In the genomic region with DNA sequence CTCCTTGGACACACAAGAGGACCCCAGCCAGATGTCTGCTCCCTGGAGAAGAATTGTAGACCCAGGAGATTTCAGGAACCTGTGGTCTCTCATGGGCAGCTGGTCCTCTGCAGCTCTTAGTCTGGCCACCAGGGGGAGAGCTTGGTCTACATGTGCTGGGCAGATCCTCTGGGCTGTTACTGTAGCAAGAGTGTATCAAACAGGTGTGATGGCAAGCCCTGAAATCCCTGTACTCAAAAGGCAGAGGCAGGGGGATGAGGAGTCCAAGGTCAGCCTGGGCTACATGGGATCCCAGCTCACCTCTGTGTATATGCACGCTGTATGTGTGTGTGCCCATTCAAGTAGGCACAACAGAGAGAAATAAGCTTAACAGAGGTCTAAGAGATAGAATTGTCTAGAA, we compare ENCODE assay signal across 8 mouse cellular contexts. TPM values are rescaled to one million over a fixed set of nuclear protein-coding genes. Genes with fewer than 3 reads are reported as not detected.
DNase-seq lines count a peak whose midpoint lies in the region; ATAC-seq and TF ChIP-seq lines count a peak whose summit lies in the region.

No protein-coding gene starts in this region.

- H3K4me2 ChIP-seq in neural tube, embryonic 15.5 days: no peak overlapping the region
- no peak overlapping the region for H3K4me2 ChIP-seq in kidney, embryonic 14.5 days (replicated peaks; ENCODE audit: low read depth, low read length)
- no peak overlapping the region for H3K4me2 ChIP-seq in limb, embryonic 14.5 days (replicated peaks; ENCODE audit: low read depth, low read length, severe bottlenecking)
- H3K4me2 ChIP-seq in neural tube, embryonic 11.5 days (ENCODE audit: low read depth): no peak overlapping the region

- no peak overlapping the region for H3K4me3 ChIP-seq in neural tube, embryonic 15.5 days (replicated peaks)
- no peak overlapping the region for H3K4me3 ChIP-seq in embryonic facial prominence, embryonic 10.5 days
- no peak overlapping the region for H3K4me3 ChIP-seq in kidney, embryonic 14.5 days (ENCODE audit: low read length)
- no peak overlapping the region for H3K4me3 ChIP-seq in limb, embryonic 14.5 days (replicated peaks; ENCODE audit: low read length)
- no peak overlapping the region for H3K4me3 ChIP-seq in neural tube, embryonic 11.5 days (ENCODE audit: low read depth, low read length)

- WGBS in neural tube, embryonic 15.5 days: 55% methylated on average over 1 of the region's 1 CpGs
- WGBS in embryonic facial prominence, embryonic 10.5 days: 69% methylated on average over 1 of the region's 1 CpGs
- WGBS in kidney, embryonic 14.5 days: 84% methylated on average over 1 of the region's 1 CpGs
- WGBS in limb, embryonic 14.5 days: 72% methylated on average over 1 of the region's 1 CpGs
- 64% methylated on average over 1 of the region's 1 CpGs for WGBS in neural tube, embryonic 11.5 days

- no peak for ATAC-seq in neural tube, embryonic 15.5 days (ENCODE audit: low FRiP score)
- 0 out of 2 replicates have a peak, but pooled peaks have one; percentile 41 for ATAC-seq in kidney, embryonic 14.5 days (ENCODE audit: low FRiP score, low TSS enrichment)
- peak; percentile 62; the same call in 1 of the 2 replicates for ATAC-seq in limb, embryonic 14.5 days (ENCODE audit: low FRiP score, low read depth)
- no peak for ATAC-seq in neural tube, embryonic 11.5 days (ENCODE audit: insufficient read depth, low FRiP score, low TSS enrichment)

- 0 out of 2 replicates have a peak, but pooled peaks have one; percentile 17 for TF ChIP-seq POLR2A in limb, embryonic 14.5 days (IDR thresholded peaks at IDR 0.05; ENCODE audit: borderline replicate concordance, extremely low read depth, insufficient read depth, insufficient read length)

- H3K9ac ChIP-seq in neural tube, embryonic 15.5 days (replicated peaks): no peak overlapping the region
- H3K9ac ChIP-seq in kidney, embryonic 14.5 days (ENCODE audit: low read depth, low read length): no peak overlapping the region
- H3K9ac ChIP-seq in limb, embryonic 14.5 days (ENCODE audit: low read depth, low read length, severe bottlenecking): no peak overlapping the region
- H3K9ac ChIP-seq in neural tube, embryonic 11.5 days (ENCODE audit: low read length): no peak overlapping the region

- no peak overlapping the region for H3K27ac ChIP-seq in neural tube, embryonic 15.5 days (replicated peaks)
- H3K27ac ChIP-seq in embryonic facial prominence, embryonic 10.5 days (replicated peaks): no peak overlapping the region
- H3K27ac ChIP-seq in kidney, embryonic 14.5 days (ENCODE audit: low read depth, low read length): peak overlapping the region; percentile 20
- H3K27ac ChIP-seq in limb, embryonic 14.5 days (replicated peaks; ENCODE audit: low read depth, low read length): no peak overlapping the region
- H3K27ac ChIP-seq in neural tube, embryonic 11.5 days (ENCODE audit: low read depth, low read length): no peak overlapping the region

- H3K36me3 ChIP-seq in neural tube, embryonic 15.5 days: no peaks in the 10 kb centered on the region
- no peaks in the 10 kb centered on the region for H3K36me3 ChIP-seq in embryonic facial prominence, embryonic 10.5 days (replicated peaks)
- H3K36me3 ChIP-seq in kidney, embryonic 14.5 days (ENCODE audit: control insufficient read depth, insufficient read depth, low read length): no peaks in the 10 kb centered on the region
- H3K36me3 ChIP-seq in limb, embryonic 14.5 days (ENCODE audit: control insufficient read depth, insufficient read depth, low read length): no peaks in the 10 kb centered on the region
- no peaks in the 10 kb centered on the region for H3K36me3 ChIP-seq in neural tube, embryonic 11.5 days (ENCODE audit: control insufficient read depth, insufficient read depth, low read length)

- H3K27me3 ChIP-seq in neural tube, embryonic 15.5 days (replicated peaks): no peaks in the 10 kb centered on the region
- no peaks in the 10 kb centered on the region for H3K27me3 ChIP-seq in embryonic facial prominence, embryonic 10.5 days (replicated peaks; ENCODE audit: low read depth, poor library complexity, severe bottlenecking)
- no peaks in the 10 kb centered on the region for H3K27me3 ChIP-seq in kidney, embryonic 14.5 days (ENCODE audit: control insufficient read depth, insufficient read depth, low read length)
- no peaks in the 10 kb centered on the region for H3K27me3 ChIP-seq in limb, embryonic 14.5 days (ENCODE audit: control insufficient read depth, insufficient read depth, low read length)
- no peaks in the 10 kb centered on the region for H3K27me3 ChIP-seq in neural tube, embryonic 11.5 days (ENCODE audit: control insufficient read depth, insufficient read depth, low read length)

- peak; percentile 87 for DNase-seq in neural tube, embryonic 10.5 days (ENCODE audit: extremely low spot score, low spot score)
- DNase-seq in embryonic facial prominence, embryonic 10.5 days (ENCODE audit: low spot score): peak; percentile 85
- DNase-seq in heart, adult 8-10 months (ENCODE audit: low spot score): peak; percentile 87
- peak; percentile 77 for DNase-seq in limb, embryonic 14.5 days (ENCODE audit: low spot score)
- peak; percentile 81 for DNase-seq in neural tube, embryonic 11.5 days (ENCODE audit: low spot score)
- peak; percentile 47 for DNase-seq in telencephalon, adult 2 months (ENCODE audit: low read depth, low spot score)

- H3K9me3 ChIP-seq in neural tube, embryonic 15.5 days (replicated peaks): no peaks in the 10 kb centered on the region
- H3K9me3 ChIP-seq in embryonic facial prominence, embryonic 10.5 days: no peaks in the 10 kb centered on the region
- H3K9me3 ChIP-seq in kidney, embryonic 14.5 days (ENCODE audit: control insufficient read depth, low read length): no peaks in the 10 kb centered on the region
- no peaks in the 10 kb centered on the region for H3K9me3 ChIP-seq in limb, embryonic 14.5 days (ENCODE audit: control insufficient read depth, low read length)
- no peaks in the 10 kb centered on the region for H3K9me3 ChIP-seq in neural tube, embryonic 11.5 days (ENCODE audit: control insufficient read depth, low read length)

- peaks cover 19% of the 10 kb centered on the region for H3K4me1 ChIP-seq in neural tube, embryonic 15.5 days
- H3K4me1 ChIP-seq in embryonic facial prominence, embryonic 10.5 days: peaks cover 43% of the 10 kb centered on the region
- H3K4me1 ChIP-seq in kidney, embryonic 14.5 days (ENCODE audit: control insufficient read depth, insufficient read depth, low read length): peaks cover 56% of the 10 kb centered on the region
- 0 out of 2 replicates have a peak, but pooled peaks cover 2% of the 10 kb centered on the region for H3K4me1 ChIP-seq in limb, embryonic 14.5 days (ENCODE audit: control insufficient read depth, insufficient read depth, low read length)
- H3K4me1 ChIP-seq in neural tube, embryonic 11.5 days (ENCODE audit: control insufficient read depth, insufficient read depth, low read length): no peaks in the 10 kb centered on the region; the same call in 1 of the 2 replicates

RNA-seq across cellular contexts. Expression of gene Col4a2, which starts 59.0 kb away (rescaled TPM):
- 35.4 and 43.7 TPM in 2 replicates for polyA plus RNA-seq in neural tube, embryonic 15.5 days (2015; fragmentation: Nextera tagmentation; extraction: Ambion mirVana)
- 51.8 and 54.7 TPM in 2 replicates for polyA plus RNA-seq in embryonic facial prominence, embryonic 10.5 days (2016; fragmentation: Nextera tagmentation; extraction: Ambion mirVana)
- total RNA-seq in heart, adult 8-10 months (2022): 100 to 1,000 TPM in 3 of 4 experiments, 10 to 100 TPM in 1; 93.1 to 141 (median 113) TPM
- 45.1 and 82.2 TPM in 2 replicates for polyA plus RNA-seq in kidney, embryonic 14.5 days (2014; fragmentation: Nextera tagmentation; extraction: Ambion mirVana)
- 89.0 and 109 TPM in 2 replicates for polyA plus RNA-seq in limb, embryonic 14.5 days (2012; rRNA removed)
- 76.3 and 76.4 TPM in 2 replicates for polyA plus RNA-seq in limb, embryonic 14.5 days (2014; fragmentation: Nextera tagmentation; extraction: Ambion mirVana)
- polyA plus RNA-seq in neural tube, embryonic 11.5 days (2014; fragmentation: Nextera tagmentation; extraction: Ambion mirVana): 34.9 and 36.2 TPM in 2 replicates

RNA-seq across cellular contexts. Expression of gene Col4a1, which starts 59.1 kb away (rescaled TPM):
- 79.3 and 96.2 TPM in 2 replicates for polyA plus RNA-seq in neural tube, embryonic 15.5 days (2015; fragmentation: Nextera tagmentation; extraction: Ambion mirVana)
- polyA plus RNA-seq in embryonic facial prominence, embryonic 10.5 days (2016; fragmentation: Nextera tagmentation; extraction: Ambion mirVana): 128 and 138 TPM in 2 replicates
- total RNA-seq in heart, adult 8-10 months (2022): 100 to 1,000 TPM; 136 to 221 (median 183) TPM
- 169 and 322 TPM in 2 replicates for polyA plus RNA-seq in kidney, embryonic 14.5 days (2014; fragmentation: Nextera tagmentation; extraction: Ambion mirVana)
- 225 and 296 TPM in 2 replicates for polyA plus RNA-seq in limb, embryonic 14.5 days (2012; rRNA removed)
- 210 and 215 TPM in 2 replicates for polyA plus RNA-seq in limb, embryonic 14.5 days (2014; fragmentation: Nextera tagmentation; extraction: Ambion mirVana)
- polyA plus RNA-seq in neural tube, embryonic 11.5 days (2014; fragmentation: Nextera tagmentation; extraction: Ambion mirVana): 125 and 130 TPM in 2 replicates

Comparison
In these comparisons a context has a peak if more than half of its experiments do, and no peak if none do; other contexts are left out.
1. ATAC-seq: peak in kidney, embryonic 14.5 days (single experiment) and limb, embryonic 14.5 days (single experiment); none in neural tube, embryonic 15.5 days (single experiment) and neural tube, embryonic 11.5 days (single experiment).
2. Peak in every context shown above with its lines, with median percentiles within 50 percentile points of each other: DNase-seq.